Mouse (Mus musculus) heart, postnatal 0 days (tissue): ENCODE results near the gene Nxph1.

Experiments used
- CTCF ChIP-seq: IDR thresholded peaks from 2 replicates; pipeline ENCODE4 v1.5.1; 2016; ENCODE audit warnings: antibody characterized with exemption, control low read depth, low read depth
- EP300 ChIP-seq: IDR thresholded peaks from 2 replicates; pipeline ENCODE4 v1.6.1; 2016; ENCODE audit warnings: antibody characterized with exemption, low read depth

DNA sequence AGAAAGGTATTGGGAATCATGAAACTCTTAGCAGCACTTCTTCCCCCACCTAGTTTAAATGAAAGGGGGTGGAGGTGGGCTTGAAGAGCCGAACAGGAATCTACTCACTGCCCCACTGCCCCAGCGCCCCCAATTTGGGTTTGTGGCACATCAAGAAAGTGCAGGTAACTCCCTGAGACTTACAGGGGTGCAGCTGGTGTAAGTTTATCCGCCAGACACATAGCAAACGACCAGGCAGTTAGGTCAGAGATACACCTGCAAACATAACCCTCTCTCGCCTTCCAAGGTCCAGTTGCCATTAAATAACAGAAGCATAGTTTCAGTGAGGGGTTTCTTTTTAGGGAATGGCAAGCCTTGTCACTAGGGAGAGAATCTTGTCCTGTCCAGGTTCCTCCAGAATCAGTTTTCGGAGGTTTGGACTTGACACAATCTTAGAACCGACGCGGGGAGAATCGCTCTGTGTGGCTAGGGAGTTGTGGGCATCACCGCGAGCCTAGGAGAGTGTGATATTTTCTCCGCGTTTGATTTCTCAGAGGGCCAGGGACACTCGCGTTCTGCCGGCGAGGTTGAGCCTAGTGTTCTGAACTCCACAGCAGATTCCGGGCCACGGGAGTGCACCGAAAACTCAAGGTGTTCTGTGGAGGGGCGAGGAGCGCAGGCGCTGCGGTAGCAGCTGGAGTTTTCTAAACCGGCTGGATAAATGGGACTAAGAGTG lies 2.5 kb downstream of the Nxph1 start:
- TF ChIP-seq CTCF (no peak), EP300 (no peak)
